Mouse (Mus musculus): ENCODE measurements around the gene Ash1l. TPM values are rescaled to one million over a fixed set of nuclear protein-coding genes. Genes with fewer than 3 reads are reported as not detected.

Gene Ash1l
- total and polyA plus RNA-seq, 3 experiments: 9.6 to 22.2 (median 12.8) TPM

GRCm38 (mm10) chr3:89100811-89101210 is 150.4 kb downstream of the Ash1l start, which contains the start of gene Gm43738:
Gene Gm43738, minus strand, starts transcription at chr3:89101099.
- no peak for DNase-seq (ENCODE audit: low read depth, low spot score)
- Histone ChIP-seq H3K36me3 (ENCODE audit: control insufficient read depth in 1 of 2, insufficient read depth in 2 of 2, low read length in 2 of 2) (peaks cover 0 to 11% of the 10 kb centered on the region in 2 experiments; a peak in 3 of 4 replicates), H3K9me3 (replicated peaks; ENCODE audit: insufficient read depth, low read length) (no peaks in the 10 kb centered on the region), H3K9ac (ENCODE audit: control insufficient read depth, low read depth, low read length, poor library complexity, severe bottlenecking) (peak within 1 kb of the TSS; percentile 70), H3K4me3 (ENCODE audit: control insufficient read depth in 1 of 2, insufficient read depth in 1 of 2, low read depth in 2 of 2, low read length in 2 of 2) (peak within 1 kb of the TSS; percentile 54 to 80), H3K27me3 (ENCODE audit: control insufficient read depth in 1 of 2, insufficient read depth in 2 of 2, low read length in 2 of 2) (no peaks in the 10 kb centered on the region), H3K27ac (ENCODE audit: control insufficient read depth, low read depth, low read length) (peak within 1 kb of the TSS; percentile 42), H3K4me1 (ENCODE audit: control insufficient read depth in 1 of 2, insufficient read depth in 2 of 2, low read length in 2 of 2) (peaks cover 2 to 6% of the 10 kb centered on the region in 2 experiments; a peak in 2 of 4 replicates), H3K79me2 (ENCODE audit: control insufficient read depth, insufficient read depth, low read length, poor library complexity) (peaks cover 10% of the 10 kb centered on the region)
- TF ChIP-seq ETS1 (IDR thresholded peaks at IDR 0.05; ENCODE audit: low read depth, low read length) (no peak), CHD2 (IDR thresholded peaks at IDR 0.05; ENCODE audit: low read length) (no peak), HCFC1 (IDR thresholded peaks at IDR 0.05; ENCODE audit: low read depth, low read length) (no peak), CTCF (IDR thresholded peaks at IDR 0.05 in 2 of 3, conservative IDR thresholded peaks at IDR 0.05 in 1 of 3; ENCODE audit: control insufficient read depth in 1 of 3, insufficient read depth in 1 of 3, low read depth in 2 of 3, low read length in 3 of 3, poor library complexity in 1 of 3, severe bottlenecking in 1 of 3) (no peak), RAD21 (IDR thresholded peaks at IDR 0.05; ENCODE audit: low read depth, low read length) (no peak), ZKSCAN1 (IDR thresholded peaks at IDR 0.05; ENCODE audit: low read depth, low read length) (no peak), TBP (IDR thresholded peaks at IDR 0.05; ENCODE audit: low read depth, low read length) (no peak), USF1 (IDR thresholded peaks at IDR 0.05; ENCODE audit: low read depth, low read length) (no peak), MAFK (IDR thresholded peaks at IDR 0.05; ENCODE audit: borderline replicate concordance, low read depth, low read length) (no peak), BHLHE40 (IDR thresholded peaks at IDR 0.05; ENCODE audit: borderline replicate concordance, low read depth, low read length) (no peak), POLR2A (IDR thresholded peaks at IDR 0.05; ENCODE audit: control insufficient read depth in 1 of 2, insufficient read depth in 1 of 2, low read depth in 1 of 2, low read length in 2 of 2, poor library complexity in 1 of 2) (no peak), ZMIZ1 (IDR thresholded peaks at IDR 0.05; ENCODE audit: low read depth, low read length) (no peak), MXI1 (IDR thresholded peaks at IDR 0.05; ENCODE audit: low read depth, low read length) (no peak), GATA1 (IDR thresholded peaks at IDR 0.05; ENCODE audit: low read depth, low read length) (no peak), CHD1 (IDR thresholded peaks at IDR 0.05; ENCODE audit: low read depth, low read length) (no peak), MAZ (IDR thresholded peaks at IDR 0.05; ENCODE audit: low read depth, low read length) (no peak), TCF12 (IDR thresholded peaks at IDR 0.05; ENCODE audit: low read depth, low read length) (no peak), MYB (IDR thresholded peaks at IDR 0.05; ENCODE audit: low read depth, low read length) (no peak), GABPA (IDR thresholded peaks at IDR 0.05; ENCODE audit: low read depth, low read length) (no peak)

GRCm38 (mm10) chr3:89101459-89101811 is 151.0 kb downstream of the Ash1l start:
- DNase-seq (ENCODE audit: low read depth, low spot score): no peak
- peak overlapping the region; percentile 54 to 80 for H3K4me3 ChIP-seq (ENCODE audit: control insufficient read depth in 1 of 2, insufficient read depth in 1 of 2, low read depth in 2 of 2, low read length in 2 of 2)
- peaks cover 0 to 11% of the 10 kb centered on the region in 2 experiments; a peak in 3 of 4 replicates for H3K36me3 ChIP-seq (ENCODE audit: control insufficient read depth in 1 of 2, insufficient read depth in 2 of 2, low read length in 2 of 2)
- H3K4me1 ChIP-seq (ENCODE audit: control insufficient read depth in 1 of 2, insufficient read depth in 2 of 2, low read length in 2 of 2): peaks cover 2 to 6% of the 10 kb centered on the region in 2 experiments; a peak in 2 of 4 replicates
- no peaks in the 10 kb centered on the region for H3K9me3 ChIP-seq (replicated peaks; ENCODE audit: insufficient read depth, low read length)
- no peaks in the 10 kb centered on the region for H3K27me3 ChIP-seq (ENCODE audit: control insufficient read depth in 1 of 2, insufficient read depth in 2 of 2, low read length in 2 of 2)
- peaks cover 10% of the 10 kb centered on the region for H3K79me2 ChIP-seq (ENCODE audit: control insufficient read depth, insufficient read depth, low read length, poor library complexity)
- H3K27ac ChIP-seq (ENCODE audit: control insufficient read depth, low read depth, low read length): peak overlapping the region; percentile 42
- peak overlapping the region; percentile 70 for H3K9ac ChIP-seq (ENCODE audit: control insufficient read depth, low read depth, low read length, poor library complexity, severe bottlenecking)
- TF ChIP-seq MEF2A (IDR thresholded peaks at IDR 0.05; ENCODE audit: extremely low read depth, insufficient replicate concordance, low read depth, low read length, poor library complexity, severe bottlenecking) (no peak), MAX (IDR thresholded peaks at IDR 0.05; ENCODE audit: low read length) (peak; percentile 7; the same call in 1 of the 2 replicates), POLR2A (IDR thresholded peaks at IDR 0.05; ENCODE audit: control insufficient read depth in 1 of 2, insufficient read depth in 1 of 2, low read depth in 1 of 2, low read length in 2 of 2, poor library complexity in 1 of 2) (0 out of 4 replicates have a peak, but pooled peaks of 1 of the 2 experiments have one; percentile 0), NRF1 (IDR thresholded peaks at IDR 0.05; ENCODE audit: insufficient read depth, low read depth, low read length, poor library complexity, severe bottlenecking) (no peak), SIN3A (IDR thresholded peaks at IDR 0.05; ENCODE audit: low read length) (no peak), RCOR1 (IDR thresholded peaks at IDR 0.05; ENCODE audit: low read depth, low read length) (no peak), POLR2AphosphoS2 (IDR thresholded peaks at IDR 0.05; ENCODE audit: low read length) (no peak), ELF1 (IDR thresholded peaks at IDR 0.05; ENCODE audit: low read depth, low read length) (no peak), UBTF (IDR thresholded peaks at IDR 0.05; ENCODE audit: borderline replicate concordance, insufficient read depth, low read depth, low read length) (no peak), ZMIZ1 (IDR thresholded peaks at IDR 0.05; ENCODE audit: low read depth, low read length) (0 out of 2 replicates have a peak, but pooled peaks have one; percentile 60), CTCF (IDR thresholded peaks at IDR 0.05 in 2 of 3, conservative IDR thresholded peaks at IDR 0.05 in 1 of 3; ENCODE audit: control insufficient read depth in 1 of 3, insufficient read depth in 1 of 3, low read depth in 2 of 3, low read length in 3 of 3, poor library complexity in 1 of 3, severe bottlenecking in 1 of 3) (no peak), MAZ (IDR thresholded peaks at IDR 0.05; ENCODE audit: low read depth, low read length) (no peak), MYB (IDR thresholded peaks at IDR 0.05; ENCODE audit: low read depth, low read length) (no peak), USF1 (IDR thresholded peaks at IDR 0.05; ENCODE audit: low read depth, low read length) (no peak), POLR2AphosphoS5 (IDR thresholded peaks at IDR 0.05; ENCODE audit: borderline replicate concordance, low read depth, low read length) (no peak), CHD1 (IDR thresholded peaks at IDR 0.05; ENCODE audit: low read depth, low read length) (no peak), NELFE (IDR thresholded peaks at IDR 0.05; ENCODE audit: low read depth, low read length) (no peak), MXI1 (IDR thresholded peaks at IDR 0.05; ENCODE audit: low read depth, low read length) (no peak), ETS1 (IDR thresholded peaks at IDR 0.05; ENCODE audit: low read depth, low read length) (no peak; the same call in 1 of the 2 replicates)
